Mouse (Mus musculus) stomach, postnatal 0 days (tissue): ENCODE data around the gene Dcaf17.
A peak's percentile ranks its signal among the peaks of the same experiment; 100 is the strongest.

Experiments
- CTCF ChIP-seq: IDR thresholded peaks from 2 replicates; pipeline ENCODE4 v1.5.1; 2016; ENCODE audit warnings: antibody characterized with exemption, low read depth, mild to moderate bottlenecking, moderate library complexity
- EP300 ChIP-seq: optimal IDR thresholded peaks from 2 replicates; pipeline ENCODE3; 2016; ENCODE audit warnings: antibody characterized with exemption

- peak; percentile 93 for TF ChIP-seq CTCF
- TF ChIP-seq EP300 = no peak
Observed at GRCm38 (mm10) chr2:71039522-71040121, 15.5 kb upstream of the Dcaf17 start.
